Mouse (Mus musculus) retina, embryonic 14.5 days (tissue): Measurements from ENCODE around the gene Jagn1.

Source experiments
- DNase-seq: peaks from one replicate; pipeline ENCODE4 v3.0.0-alpha.2; 2015; ENCODE audit warnings: low spot score

Gene Jagn1

DNA sequence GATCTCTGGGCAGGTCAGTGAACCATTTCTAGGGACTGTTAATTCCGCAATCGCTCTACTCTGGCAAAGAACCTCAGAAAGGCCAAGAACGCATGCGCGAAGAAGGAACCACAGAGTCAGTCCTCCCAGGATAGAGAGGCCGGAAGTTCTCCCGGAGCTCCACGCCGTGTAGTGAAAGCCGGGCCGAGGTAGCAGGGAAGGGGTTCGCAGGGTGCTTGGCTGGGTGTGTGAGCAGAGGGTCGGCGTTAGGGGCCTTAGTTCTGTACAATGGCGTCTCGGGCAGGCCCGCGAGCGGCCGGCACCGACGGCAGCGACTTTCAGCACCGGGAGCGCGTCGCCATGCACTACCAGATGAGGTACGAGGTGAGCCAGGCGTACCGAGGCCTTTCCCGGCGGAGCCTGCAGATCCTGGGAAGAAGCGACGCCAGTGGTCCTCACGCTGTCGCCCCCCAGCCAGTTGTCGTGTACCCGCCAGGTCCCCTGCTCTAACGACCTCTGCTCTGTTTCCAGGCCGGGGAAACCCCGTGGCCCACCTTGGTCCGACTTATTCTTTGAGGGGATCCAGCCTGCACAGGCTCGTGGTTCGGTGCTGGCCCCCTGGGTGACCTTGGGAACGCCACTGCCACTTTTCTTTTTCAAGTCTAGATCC is at the start of gene Jagn1:
Gene Jagn1 (plus strand): TSS at position 128 of the 649 bp plus-strand sequence.
- peak; percentile 99 for DNase-seq

DNA sequence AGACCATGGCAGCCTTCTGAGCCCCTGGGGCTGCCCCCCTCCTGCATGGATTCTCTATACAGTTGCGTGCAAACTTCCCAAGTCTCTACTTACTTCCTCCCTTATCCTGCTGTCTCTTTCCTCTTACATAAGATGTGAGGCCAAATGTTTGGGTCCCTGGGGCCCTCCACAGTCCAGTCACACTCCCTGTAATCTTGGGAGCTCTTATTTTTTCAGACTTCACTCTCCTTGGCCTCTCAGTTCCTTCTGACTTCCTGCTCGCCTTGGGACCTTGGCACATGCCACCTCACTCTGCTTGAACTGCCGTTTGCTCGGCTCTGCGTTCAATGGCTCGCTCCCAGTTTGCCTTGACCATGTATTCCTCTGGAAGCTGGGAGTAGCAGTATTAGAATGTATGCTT is 48.4 kb upstream of the Jagn1 start:
- DNase-seq, result no peak

DNA sequence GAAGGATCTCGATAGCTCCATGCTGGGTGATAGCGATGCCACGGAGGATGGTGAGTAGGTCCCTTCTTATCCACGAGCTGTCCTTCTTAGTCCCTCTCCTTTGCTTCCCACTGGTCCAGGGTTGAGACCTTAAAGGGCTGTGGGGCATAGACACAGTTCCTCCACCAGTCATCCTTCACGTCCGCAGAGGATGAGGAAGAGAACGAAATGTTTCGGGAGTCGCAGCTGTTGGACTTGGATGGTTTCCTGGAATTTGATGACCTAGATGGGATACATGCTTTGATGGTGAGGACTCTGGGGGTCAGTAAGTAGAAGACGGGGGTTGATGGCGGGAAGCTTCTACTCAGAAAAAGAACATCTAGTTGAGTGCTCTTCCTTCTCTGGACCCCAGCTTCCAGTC is 47.6 kb upstream of the Jagn1 start:
- no peak for DNase-seq

DNA sequence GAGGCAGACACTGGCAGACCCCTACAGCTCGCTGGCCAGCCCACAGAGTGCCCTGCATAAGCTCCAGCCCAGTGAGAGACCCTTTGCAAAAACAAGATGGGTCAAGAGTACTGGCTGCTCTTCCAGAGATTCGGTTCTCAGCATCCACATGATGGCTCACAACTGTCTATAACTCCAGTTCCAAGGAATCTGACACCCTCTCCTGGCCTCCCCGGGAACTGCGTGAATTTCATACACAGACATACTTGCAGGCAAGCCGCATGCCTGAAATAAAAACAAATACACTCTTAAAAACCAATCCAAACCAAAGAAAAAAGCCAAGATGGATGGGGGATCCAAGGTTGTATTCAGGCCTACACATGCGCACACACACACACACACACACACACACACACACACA is 46.9 kb upstream of the Jagn1 start:
- DNase-seq, result no peak

DNA sequence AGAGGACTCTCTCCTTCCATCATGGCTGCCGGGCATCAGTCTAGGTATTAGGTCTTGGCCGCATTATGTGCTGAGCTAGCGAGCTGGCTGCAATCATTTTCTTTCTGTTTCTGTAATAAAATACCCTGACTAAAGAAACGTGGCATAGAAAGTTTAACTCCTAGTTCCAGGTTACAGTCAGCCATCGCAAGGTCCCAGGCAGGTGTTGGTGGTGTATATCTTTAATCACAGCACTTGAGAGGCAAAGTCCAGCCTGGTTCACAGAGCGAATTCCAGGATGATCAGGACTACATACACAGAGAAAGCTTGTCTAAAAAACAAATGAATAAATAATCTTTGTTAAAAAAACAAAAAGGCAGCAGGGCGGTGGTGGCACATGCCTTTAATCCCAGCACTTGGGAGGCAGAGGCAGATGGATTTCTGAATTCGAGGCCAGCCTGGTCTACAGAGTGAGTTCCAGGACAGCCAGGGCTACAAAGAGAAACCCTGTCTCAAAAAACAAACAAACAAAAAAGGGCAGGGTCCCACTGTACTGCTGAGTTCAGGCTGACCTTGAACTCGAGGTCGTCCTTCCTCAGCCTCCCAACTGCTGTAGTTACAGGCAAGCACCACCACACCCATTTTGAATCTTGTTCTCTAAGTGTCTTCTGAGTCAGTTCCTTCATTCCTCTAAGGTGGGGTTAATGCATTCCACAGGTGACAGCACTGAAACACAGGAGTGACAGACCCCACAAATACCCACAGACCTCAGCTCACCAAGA is 45.9 kb upstream of the Jagn1 start:
- no peak for DNase-seq

DNA sequence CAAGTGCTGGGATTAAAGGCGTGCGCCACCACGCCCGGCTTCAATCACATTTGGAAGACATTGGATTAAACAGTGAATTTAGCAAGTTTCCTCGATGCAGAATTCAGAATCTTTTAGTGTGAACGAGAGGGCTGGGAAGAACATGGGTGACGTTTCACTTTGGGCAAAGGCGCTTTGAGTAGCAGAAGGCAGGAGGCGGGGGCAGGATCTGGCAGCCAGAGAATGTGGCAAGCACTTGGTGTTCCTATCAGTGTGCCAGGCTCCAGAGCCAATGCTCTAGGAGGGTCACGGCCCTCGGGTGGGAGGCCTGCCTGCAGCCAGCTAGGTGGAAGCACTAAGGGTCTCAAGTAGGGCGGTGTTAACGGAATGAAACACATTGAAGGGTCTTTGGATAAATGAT is 40.3 kb upstream of the Jagn1 start:
- no peak for DNase-seq

DNA sequence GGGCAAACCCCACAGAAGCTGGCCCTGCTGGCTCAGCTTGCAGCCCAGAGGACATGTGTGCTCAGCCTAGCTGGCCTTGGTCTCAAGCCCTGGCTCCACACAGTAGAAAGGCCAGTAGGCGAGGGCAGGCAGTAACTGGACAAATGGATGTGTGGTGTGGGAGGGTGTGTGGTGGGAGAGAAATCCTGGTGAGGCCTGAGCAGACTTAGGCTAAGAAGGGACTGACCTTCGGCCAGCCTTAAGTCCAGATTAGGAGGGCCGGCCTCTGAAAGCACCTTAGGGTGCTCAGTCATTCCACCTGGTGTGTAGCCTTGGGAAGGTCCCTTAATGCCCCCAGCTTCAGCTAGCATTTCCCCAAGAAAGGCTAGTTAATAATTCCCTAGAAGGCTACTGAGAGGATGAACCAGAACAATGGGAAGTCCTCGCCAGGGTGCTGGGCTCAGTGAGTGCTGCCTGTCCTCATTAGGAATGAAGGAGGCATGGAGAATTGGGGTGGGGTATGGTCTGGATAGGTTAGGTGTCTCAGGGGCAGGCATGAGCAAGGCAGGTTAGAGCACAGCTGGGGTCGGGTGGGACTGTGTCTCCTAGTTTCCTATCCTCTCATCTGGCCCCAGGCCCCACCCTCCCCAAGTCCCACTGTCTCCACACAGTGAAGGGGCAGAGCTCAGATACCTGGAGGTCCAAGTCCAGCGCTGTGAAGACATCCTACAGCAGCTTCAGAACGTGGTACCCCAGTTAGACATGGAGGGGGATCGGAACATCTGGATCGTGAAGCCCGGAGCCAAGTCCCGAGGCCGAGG is 37.5 kb upstream of the Jagn1 start:
- no peak for DNase-seq

DNA sequence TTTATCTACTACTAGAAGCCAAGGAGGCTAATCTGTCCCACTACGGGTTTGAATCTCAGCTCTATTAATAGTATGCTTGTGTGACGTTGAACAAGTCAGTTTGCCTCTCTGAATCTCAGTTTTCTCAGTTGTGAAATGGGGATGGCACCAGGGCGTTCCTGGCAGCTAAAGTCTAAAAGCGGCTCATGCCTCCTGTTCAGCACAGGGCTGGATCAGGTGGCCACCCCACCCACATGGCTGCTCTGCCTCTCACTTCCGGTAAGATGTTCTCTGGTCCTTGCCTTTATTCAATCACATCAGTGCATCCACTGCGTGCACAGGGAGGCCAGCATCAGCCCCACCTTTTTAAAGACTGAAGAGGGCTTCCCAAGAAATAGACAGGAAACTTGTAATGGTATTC is 36.9 kb upstream of the Jagn1 start:
- no peak for DNase-seq

DNA sequence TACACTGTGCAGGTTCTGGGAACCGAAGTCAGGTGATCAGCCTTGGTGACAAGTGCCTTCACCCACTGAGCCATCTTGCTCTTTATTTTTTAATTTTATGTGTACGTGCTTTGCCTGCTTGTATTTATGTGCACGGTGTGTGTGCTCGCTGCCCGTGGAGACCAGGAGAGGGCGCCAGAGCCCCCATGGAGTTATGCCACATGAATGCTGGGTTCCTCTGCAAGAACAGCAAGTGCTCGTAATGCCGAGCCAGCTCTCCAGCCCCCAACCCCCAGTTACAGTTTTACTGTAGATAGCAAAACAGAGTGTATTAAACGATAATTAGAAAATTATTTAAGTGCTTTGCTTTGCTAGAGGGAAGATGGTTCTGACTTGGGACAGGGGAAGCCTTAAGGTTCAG is 35.7 kb upstream of the Jagn1 start:
- DNase-seq, result peak; percentile 15

DNA sequence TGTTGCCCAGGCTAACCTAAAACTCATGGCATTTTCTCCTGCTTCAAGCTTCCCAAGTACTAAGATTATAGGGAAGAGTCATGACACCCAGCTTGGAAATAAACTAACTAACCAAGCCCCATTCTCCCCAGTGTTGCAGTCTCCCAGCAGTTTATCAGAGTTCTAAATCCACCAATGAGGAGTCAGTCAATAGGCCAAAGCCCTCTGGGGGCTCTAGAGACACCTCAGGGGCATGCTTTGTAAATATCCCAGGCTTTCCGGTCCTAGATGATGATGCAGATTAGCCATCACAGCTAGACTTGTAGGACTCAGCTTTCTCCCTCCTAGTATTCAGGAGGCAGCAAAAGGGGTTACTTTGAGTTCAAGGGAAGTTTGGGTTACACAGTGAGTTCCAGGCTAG is 32.4 kb upstream of the Jagn1 start:
- no peak for DNase-seq

DNA sequence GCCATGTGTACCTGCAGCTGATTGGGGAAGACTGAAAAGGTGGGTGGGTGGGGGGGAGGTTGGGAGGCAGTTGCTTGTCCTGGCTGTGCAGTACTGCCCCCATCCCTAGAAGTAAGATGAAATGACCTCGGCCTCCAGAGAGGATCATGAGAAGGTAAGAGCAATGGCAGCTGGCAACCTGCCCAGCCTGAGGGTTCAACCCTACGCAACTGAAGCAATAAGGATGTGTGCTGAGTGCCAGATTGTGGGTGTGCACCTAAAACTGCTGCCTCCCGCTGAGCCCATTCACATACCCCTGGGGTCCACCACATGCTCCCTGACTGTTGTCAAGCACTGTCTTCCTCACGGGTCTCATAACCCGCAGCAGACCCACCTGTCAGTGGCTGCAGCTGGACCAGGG is 26.0 kb upstream of the Jagn1 start:
- no peak for DNase-seq

DNA sequence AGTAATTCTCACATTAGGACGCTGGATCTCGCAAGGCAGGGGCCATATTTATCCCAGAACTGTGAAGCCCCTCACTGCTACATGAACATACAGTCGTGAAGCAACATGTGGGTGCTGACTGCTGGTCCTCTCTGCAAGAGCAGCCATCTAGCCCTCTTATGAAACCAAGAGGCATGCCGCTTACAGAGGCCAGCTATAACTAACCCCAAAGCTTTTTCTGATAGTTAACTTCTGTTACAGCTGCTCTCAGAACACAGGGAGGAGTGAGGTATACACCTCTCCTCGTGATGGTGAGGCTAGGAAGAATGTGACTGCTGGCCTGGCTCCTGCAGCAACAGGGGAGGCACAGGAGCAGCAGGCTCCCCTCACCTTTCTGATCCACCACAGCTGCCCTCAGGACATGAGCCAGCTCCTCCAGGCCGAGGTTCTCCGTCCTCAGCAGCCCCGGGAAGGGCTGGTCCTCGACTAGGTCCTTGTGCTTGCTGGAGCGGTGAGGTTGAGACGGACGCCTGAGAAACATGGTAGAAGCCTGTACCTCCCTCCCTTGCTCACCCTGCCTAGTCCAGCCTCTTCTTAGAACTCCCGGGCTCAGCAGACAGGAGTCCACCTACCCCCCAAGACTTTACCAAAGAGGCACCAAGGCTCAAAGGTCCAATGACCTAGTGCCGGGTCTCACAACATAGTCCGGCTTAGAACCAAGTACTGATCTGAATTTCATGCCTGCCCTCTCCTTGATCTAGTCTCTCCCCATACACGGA is 23.7 kb upstream of the Jagn1 start:
- DNase-seq, result no peak

DNA sequence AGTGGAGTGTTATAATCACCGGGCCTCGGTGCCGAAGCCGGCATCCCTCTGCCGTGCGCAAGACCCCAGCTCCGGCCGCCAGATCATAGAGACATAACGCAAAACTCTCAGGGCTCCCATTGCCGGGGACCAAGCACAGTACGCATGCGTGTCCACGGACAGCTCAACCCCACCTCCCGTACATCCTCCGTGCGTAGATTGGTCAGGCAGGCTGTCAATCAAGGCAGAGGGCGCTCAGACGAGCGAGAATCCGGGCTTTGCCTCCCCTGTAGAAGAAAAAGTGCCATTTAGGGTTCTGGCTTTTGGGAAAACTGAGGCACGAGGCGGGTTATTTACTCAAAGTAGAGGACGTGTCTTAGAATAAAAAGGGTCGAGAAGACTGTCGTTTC is 23.2 kb upstream of the Jagn1 start, which contains the start of gene Rpusd3:
Gene Rpusd3 (minus strand): TSS at position 142 of the 389 bp plus-strand sequence.
- peak; percentile 99 for DNase-seq

DNA sequence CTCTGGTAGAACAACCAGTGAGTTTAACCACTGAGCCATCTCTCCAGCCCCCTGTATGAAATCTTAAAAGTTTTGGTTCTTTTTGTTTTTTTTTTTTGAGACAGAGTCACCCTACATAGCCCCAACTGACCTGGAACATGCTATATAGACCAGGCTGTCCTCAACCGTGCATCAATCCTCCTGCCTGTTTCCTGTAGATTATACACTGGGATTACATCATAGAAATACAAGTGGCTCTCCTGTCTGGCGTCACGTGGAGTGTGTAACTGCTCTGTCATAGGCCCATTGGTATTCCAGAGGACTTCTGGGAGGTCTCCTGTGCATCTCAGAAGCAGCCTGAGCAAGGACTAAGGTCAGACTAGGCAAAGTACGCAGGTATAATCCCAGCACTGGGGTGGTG is 19.4 kb upstream of the Jagn1 start:
- DNase-seq, result no peak

DNA sequence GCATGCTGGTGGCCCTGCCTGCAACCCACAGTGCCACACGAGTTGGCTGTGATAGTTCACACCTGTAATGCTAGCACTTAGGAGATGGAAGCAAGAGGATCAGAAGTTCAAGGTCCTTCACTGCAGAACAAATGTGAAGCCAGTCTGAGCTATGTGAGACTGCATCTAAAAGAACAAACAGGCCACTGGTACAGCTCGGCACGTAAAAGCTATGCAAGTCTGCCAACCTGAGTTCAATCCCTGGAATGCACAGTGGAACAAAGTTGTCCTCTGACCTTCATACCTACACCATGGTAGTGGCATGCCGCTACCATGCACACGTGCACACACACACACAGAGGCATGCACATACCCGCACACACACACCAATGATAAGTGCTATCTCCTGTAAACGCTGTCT is 18.2 kb upstream of the Jagn1 start:
- no peak for DNase-seq

DNA sequence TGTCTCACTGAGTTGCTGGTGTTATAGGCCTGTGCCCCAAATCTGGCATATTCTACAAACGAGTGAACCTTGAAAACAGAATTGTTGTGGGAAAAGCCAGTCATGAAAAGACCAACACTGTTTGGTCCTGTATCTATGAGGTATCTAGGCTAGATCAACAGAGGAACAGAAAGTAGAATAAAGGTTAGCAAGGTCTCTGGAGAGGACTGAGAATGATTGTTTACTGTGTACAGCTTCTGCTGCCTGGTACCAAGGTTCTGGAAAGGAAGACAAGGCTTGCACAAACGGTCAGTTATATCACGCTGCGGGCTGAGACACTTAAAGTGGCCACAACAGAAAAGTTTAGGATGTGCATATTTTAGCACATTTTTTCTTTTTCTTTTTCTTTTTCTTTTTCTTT is 15.7 kb upstream of the Jagn1 start:
- no peak for DNase-seq

DNA sequence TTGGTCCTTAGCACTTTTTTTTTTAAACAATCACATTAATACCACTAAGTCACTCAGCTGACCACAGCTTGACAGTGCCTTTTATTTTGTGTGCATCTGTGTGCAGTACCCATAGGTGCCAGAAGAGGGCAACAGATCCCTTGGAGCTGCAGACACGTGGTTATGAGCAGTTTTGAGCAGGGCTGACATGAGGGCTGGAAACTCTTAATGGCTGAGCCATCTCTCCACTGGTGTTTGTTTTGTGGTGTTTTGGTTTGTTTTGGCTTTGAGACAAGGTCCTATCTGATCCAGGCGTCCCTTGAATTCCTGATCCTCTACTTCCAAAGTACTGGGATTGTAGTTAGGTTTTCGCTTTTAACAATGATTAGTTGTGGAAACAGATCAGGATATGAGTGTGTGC is 15.0 kb upstream of the Jagn1 start:
- DNase-seq, result peak; percentile 61

DNA sequence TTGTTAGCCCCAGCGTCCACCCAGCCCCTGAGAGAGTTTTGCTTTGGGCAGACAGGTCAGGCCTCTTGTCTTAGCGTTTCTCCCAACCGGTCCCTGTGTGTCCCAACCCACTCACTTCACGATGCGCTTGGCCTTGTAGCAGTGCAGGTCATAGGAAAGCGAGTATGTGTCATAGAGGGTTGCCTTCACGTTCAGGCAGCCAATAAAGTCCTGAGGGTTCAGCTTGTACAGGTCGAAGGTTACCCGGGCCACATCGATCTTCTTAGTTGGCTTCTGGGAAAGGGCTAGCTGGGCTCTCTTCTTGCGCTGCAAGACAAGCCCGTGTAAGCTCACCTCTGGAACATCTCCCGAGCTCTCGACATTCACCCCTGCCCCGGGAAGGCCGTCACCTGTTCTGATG is 14.4 kb upstream of the Jagn1 start:
- DNase-seq, result no peak

DNA sequence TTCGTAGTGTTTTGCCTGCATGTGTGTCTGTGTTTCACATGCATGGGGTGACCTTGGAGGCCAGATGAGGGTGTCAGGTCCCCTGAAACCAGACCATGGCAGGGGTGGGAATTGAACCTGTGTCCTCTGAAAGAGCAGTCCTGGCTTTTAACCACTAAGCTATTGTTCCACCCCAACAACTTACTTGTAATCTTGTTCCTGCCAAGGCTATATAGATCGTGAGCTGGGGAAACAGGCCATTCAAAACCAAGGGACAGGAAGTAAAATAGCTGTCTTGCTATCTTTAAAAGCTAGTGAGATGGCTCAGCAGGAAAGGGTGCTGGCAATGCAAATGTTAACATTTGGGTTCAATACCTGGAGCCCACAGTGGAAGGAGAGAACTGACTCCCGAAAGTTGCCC is 12.4 kb upstream of the Jagn1 start:
- DNase-seq, result no peak

DNA sequence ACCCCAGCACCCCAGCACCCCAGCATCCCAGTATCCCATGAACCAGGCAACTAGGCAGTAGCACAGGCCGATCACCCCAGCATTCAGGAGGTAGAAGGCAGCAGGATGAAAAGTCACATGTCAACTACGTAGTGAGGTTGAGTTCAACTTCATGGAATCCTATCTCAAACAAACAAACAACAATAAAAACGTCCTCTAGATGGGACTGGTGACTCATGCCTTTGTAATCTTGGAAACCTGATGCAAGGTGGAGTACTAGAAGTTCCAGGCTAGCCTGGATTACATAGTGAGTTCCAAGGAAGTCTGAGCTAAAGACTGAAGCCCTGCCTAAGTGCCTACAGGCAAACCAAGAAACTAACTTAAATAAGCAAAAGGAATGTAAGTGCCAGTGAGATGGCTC is 11.5 kb upstream of the Jagn1 start:
- no peak for DNase-seq

DNA sequence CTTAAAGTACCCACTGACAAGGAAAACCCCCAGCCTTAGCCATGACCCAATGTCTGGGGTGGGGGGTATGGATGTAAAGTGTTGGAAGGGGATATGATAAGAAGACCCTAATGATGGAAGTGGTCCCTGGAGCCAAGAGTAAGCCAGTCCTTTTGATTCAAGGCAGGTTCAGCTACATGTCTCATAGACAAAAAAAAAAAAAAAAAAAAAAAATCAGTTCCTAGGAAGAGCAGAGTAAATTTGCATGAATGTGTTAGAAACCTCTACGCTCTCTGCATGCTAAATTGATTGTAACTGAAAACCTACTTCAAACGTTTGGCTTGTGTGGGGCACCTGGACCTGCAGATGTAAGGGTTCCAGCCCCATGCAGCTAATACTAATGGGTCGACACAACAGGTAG is 10.6 kb upstream of the Jagn1 start:
- DNase-seq, result no peak

DNA sequence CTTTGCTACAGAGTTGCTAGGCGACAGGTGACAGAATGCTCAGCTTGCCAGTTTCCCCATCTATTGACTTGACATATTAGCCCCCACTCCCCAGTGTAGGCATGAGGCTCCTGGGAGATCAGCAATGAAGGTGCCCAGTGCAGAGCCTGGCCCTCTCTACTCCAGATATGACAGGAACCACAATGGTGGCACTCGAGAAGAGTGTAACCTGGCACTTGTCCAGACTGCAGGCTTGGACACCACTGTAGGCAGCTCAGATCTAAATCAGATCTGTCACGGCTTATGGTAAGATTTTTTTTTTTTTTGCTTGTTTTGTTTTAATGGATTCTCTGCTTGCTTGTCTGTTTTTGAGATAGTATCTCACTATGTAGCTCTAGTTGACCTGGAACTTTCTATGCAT is 8.7 kb upstream of the Jagn1 start:
- DNase-seq, result no peak
